Mouse (Mus musculus) heart, adult 18-20 months (tissue): ENCODE data around the gene Ccdc9b. TPM values are rescaled to one million over a fixed set of nuclear protein-coding genes. Genes with fewer than 3 reads are reported as not detected.

Experiments used
- DNase-seq, 2 experiments: peaks; one replicate each; pipeline ENCODE4 v3.0.0; 2021 to 2022; ENCODE audit warnings: mixed read lengths in 1 of 2
- long read RNA-seq, 2 experiments: library from polyadenylated mRNA; stranded (forward); transcript quantifications; one replicate each; pipeline ENCODE4 v2.0.0; 2021
- total RNA-seq, 2 experiments: library from RNA; stranded (reverse); gene quantifications; 2 replicates each; pipeline ENCODE4 v1.2.3; 2021

Gene Ccdc9b
- 10 to 100 TPM; 20.8 to 25.7 TPM for total RNA-seq
- long read RNA-seq, experiment 1, full-length matches to known transcripts, result 1 of 6 reads
- long read RNA-seq, experiment 1, partial matches to known transcripts, result 3 of 6 reads
- long read RNA-seq, experiment 1, other reads (novel, unspliced or antisense), result 2 of 6 reads
- long read RNA-seq, experiment 2, full-length matches to known transcripts, result 1 of 7 reads
- long read RNA-seq, experiment 2, partial matches to known transcripts, result 0 of 7 reads
- long read RNA-seq, experiment 2, other reads (novel, unspliced or antisense), result 6 of 7 reads

- peak; percentile 94 to 95 for DNase-seq
Observed at GRCm38 (mm10) chr2:118761906-118762783, at the start of gene Ccdc9b. Gene Ccdc9b, minus strand, starts transcription at chr2:118762661.

GRCm38 (mm10) chr2:118810861-118811260 is 48.4 kb upstream of the Ccdc9b start:
- no peak for DNase-seq

- peak; percentile 59 to 78 for DNase-seq
Observed at GRCm38 (mm10) chr2:118806860-118807259, 44.4 kb upstream of the Ccdc9b start.

GRCm38 (mm10) chr2:118805756-118806155 is 43.3 kb upstream of the Ccdc9b start:
- DNase-seq, result no peak

- DNase-seq, result no peak
Observed at GRCm38 (mm10) chr2:118805137-118805536, 42.7 kb upstream of the Ccdc9b start.

DNA sequence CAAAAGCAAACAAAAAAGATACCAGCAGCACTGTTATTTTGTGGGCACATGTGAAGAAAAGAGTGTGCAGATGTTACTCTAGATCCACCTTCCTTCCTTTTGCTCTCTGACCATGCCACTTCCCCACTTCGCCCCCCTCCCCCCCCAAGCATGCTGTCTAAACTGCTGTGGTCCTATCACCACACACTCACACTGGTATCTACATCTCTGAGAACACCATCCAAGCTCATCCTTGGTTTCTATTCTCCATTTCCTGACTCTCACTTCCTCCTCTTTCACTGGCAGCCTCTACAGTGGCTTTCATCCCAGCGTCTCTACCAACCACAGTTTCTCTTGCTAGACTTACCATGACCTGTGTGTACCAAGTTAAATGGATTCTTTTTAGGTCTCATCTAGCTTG is 42.0 kb upstream of the Ccdc9b start:
- no peak for DNase-seq

- no peak for DNase-seq
Observed at GRCm38 (mm10) chr2:118802542-118803118, 40.2 kb upstream of the Ccdc9b start.

- no peak for DNase-seq
Observed at GRCm38 (mm10) chr2:118793636-118794035, 31.2 kb upstream of the Ccdc9b start.

DNA sequence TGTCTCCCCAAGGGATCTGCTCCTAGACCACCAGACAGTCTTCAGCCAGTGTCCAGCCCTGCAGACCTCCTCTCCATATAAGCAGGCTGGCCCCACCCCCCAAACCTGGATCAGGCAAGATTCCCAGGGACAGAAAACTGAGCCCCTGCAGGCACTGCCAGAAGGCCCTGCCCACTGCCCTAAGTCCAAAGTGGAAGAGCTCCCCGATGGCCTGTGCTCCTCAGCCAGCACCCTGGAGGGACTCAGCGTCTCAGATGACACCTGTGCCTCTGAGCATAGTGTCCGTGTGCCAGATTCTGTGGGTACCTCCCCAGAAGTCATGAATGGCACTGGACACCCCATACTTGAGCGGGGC is 29.8 kb upstream of the Ccdc9b start:
- no peak for DNase-seq

- no peak for DNase-seq
Observed at GRCm38 (mm10) chr2:118791591-118792258, 29.3 kb upstream of the Ccdc9b start.

DNA sequence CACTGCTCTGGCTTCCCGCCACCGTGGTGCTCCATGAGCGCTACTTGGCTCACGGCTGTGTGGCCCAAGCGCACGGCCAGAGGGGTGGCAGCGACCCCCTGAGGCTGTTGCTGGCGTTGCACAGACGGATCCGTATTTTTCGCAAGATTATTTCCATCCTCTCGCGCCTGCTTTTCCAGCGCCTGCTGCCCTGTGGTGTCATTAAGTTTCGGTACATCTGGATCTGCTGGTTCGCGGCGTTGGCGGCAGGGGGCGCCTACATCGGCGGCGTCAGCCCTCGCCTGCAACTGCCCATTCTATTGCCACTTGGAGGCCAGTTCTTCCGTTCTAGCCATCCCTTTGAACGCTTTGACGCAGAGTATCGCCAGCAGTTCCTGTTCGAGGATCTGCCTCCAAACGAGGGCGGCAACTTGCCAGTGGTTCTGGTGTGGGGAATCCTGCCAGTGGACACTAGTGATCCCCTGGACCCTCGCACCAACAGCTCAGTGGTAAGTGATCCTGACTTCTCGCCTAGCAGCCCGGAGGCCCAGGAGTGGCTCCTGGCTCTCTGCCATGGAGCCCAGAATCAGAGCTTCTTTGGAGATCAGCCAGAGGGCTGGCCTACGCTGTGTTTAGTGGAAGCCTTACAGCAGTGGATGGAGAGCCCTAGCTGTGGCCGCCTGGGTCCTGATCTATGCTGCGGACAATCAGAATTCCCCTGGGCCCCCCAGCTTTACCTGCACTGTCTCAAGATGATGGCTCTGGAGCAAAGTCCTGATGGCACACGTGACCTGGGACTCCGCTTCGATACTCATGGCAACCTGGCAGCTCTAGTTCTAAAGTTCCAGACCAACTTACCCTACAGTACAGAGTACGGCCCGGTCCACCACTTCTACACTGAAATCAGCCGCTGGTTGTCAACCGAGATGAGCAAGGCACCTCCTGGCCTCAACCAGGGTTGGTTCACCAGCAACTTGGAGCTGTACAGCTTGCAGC is 28.4 kb upstream of the Ccdc9b start:
- peak; percentile 60 to 68 for DNase-seq

- DNase-seq, result no peak
Observed at GRCm38 (mm10) chr2:118790221-118790550, 27.7 kb upstream of the Ccdc9b start.

DNA sequence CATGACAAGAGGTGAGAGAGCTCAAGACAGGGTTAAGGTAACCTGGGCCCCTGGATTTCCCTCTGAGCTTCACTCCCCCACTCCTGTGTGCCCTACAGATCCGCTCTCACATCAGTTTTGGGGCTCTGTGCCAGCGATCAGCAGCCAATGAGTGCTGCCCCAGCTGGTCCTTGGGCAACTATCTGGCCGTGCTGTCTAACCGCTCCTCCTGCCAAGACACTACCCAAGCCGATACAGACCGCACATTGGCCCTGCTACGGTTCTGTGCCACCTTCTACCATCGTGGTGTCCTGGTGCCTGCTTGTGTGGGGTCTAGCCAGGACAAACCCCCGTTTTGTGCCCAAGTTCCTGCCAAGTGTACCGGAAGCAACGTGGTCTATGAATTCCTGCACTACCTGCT is 27.0 kb upstream of the Ccdc9b start:
- DNase-seq, result peak in 1 of 2 experiments; percentile 9

DNA sequence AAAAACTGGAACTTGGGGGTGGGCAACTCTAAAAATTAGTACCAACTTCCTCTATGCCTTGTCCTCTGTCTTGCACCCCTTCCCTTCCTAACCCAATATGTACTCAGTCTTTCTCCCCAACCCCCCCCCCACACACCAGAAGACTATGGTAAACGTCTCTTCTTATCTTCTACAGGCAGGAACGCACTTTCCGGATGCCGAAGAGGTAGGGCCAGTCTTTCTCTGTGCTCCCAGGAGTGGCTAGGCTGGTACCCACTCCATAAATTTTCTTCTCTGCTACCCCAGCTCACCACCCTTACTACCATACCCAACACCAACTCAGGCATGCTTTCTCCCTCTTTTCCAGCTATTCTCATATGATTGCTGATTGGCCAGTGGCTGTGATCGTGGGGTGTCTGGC is 24.1 kb upstream of the Ccdc9b start:
- DNase-seq, result no peak

DNA sequence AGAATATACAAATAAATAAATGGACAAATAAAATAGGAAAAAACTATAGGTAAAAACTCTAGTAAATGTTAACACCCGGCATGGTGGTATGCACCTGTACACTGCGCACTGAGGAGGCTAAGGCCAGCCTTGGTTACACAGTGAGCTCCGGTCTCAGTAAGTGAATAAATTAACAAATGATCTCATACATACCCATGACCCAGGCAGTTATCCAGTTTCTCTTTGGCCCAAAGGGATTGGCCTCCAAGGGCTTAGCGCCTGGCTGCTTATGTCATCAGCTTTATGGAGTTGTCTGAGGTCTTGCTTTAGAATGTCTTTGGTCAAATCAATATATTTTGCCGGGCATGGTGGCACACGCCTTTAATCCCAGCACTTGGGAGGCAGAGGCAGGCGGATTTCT is 21.2 kb upstream of the Ccdc9b start:
- DNase-seq, result no peak

DNA sequence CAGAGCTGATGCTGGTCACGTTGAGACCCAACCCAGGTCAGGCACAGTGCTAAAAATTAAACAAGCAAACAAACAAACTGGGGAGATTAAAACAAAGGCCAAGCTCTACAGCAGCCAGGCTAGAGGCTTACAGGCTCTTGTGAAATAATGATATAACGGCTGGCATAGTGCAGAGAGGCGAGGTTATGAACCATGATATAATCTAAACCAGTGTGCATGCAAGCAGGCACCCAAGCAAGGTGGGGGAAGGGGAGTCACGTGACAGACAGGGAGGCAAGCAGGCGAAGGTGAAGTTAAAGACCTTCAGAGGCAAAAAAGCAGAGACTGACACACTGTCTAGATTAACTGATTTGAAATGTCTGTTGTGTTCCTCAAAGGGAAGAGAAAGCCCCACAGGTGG is 20.6 kb upstream of the Ccdc9b start:
- DNase-seq, result no peak

- DNase-seq, result no peak
Observed at GRCm38 (mm10) chr2:118782303-118782702, 19.8 kb upstream of the Ccdc9b start.

DNA sequence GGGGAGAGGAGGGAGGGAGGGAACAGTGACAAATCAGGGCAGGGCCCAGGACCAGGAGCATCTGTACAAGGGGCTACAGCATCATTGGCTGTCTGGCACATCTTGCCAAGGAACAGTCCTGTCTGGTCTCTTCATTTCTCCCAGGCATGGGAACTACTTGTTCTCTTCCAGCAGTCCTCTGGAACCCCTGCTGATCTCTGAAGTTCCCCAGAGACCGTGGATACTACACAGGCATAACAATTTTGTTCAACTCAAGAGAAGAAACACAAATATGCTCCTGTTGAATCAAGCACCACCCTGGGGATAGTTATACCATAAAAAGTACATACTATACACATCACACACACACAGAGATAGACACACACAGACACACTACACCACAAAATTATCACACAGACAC is 18.7 kb upstream of the Ccdc9b start:
- no peak for DNase-seq

DNA sequence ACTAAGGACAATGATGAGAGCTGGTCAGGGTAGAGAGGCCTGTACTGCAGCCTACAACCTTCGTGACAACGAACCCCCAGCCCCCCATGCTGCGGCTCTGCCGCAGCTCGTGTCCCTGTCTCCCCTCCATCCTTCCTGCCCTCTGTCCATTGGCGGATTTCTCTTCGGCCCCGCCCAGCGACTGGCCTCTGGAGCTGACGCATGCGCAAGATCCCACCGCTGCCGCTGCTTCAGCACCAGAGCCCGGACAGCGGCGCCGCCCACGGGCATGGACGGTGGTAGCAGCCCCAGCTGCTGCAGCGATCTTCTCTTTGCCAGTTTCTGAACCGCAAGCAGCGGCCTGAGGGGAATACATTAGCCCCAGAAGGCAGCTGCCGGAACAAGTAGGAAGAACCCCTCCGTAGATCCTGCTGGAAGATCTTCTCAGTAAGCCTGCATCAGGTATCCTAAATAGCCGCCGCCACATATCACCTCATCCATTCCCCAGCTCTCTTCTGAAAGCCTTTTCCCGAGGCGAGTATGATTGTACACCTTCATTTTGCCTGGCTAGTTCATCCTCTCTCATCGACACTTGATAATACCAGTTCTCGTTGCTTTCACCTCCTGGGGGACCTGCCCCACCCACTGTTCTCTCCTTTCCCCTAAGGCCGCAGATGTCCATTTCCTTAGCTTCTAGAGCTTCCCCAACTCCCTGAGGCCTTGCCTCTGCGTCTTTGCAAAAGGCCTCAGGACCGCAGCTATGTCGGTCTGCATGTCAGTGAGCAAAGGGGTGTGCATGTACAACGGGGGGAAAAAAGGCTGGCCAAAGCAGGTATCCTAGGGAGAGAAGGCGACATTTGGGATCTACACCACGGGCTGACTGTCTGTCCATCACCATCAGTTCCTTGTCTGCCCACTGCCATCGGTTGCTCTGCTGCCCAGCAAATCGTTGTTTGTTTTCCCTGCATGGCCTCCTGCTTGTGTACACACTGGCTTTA is 17.3 kb upstream of the Ccdc9b start, which contains the start of gene Disp2:
Disp2 (plus strand) TSS at position 216 of the 977 bp plus-strand sequence.
- peak; percentile 93 to 94 for DNase-seq

- DNase-seq, result no peak
Observed at GRCm38 (mm10) chr2:118779065-118779464, 16.6 kb upstream of the Ccdc9b start.
